Mouse (Mus musculus) hindbrain, embryonic 16.5 days (tissue): ENCODE data around the gene Cbfa2t2. TPM values are rescaled to one million over a fixed set of nuclear protein-coding genes. Genes with fewer than 3 reads are reported as not detected.

Experiments used
- ATAC-seq: fragments of 200-750 bp; cut with Nextera tagmentation; 2 replicates; pipeline ENCODE4 v1.8.0; 2017; ENCODE audit warnings: moderate TSS enrichment, moderate library complexity
- H3K27ac ChIP-seq: fragments of 300-500 bp; sonication (generic); 2 replicates; pipeline ENCODE4 v1.5.1; 2014; ENCODE audit warnings: low read depth, mild to moderate bottlenecking, control low read depth, low read length, moderate library complexity
- H3K27me3 ChIP-seq: fragments of 300-500 bp; sonication (generic); replicated peaks from 2 replicates; pipeline ENCODE4 v1.6.1; 2014; ENCODE audit warnings: low read length; ENCODE audit not compliant: control insufficient read depth, insufficient read depth
- H3K36me3 ChIP-seq: fragments of 300-500 bp; sonication (generic); 2 replicates; pipeline ENCODE4 v1.6.1; 2014; ENCODE audit warnings: mild to moderate bottlenecking, low read length, moderate library complexity, mixed read lengths; ENCODE audit not compliant: control insufficient read depth, insufficient read depth
- H3K4me1 ChIP-seq: fragments of 300-500 bp; sonication (generic); 2 replicates; pipeline ENCODE4 v1.6.1; 2014; ENCODE audit warnings: low read depth, low read length; ENCODE audit not compliant: control insufficient read depth, insufficient read depth
- H3K4me2 ChIP-seq: fragments of 300-500 bp; sonication (generic); 2 replicates; pipeline ENCODE4 v1.6.1; 2014; ENCODE audit warnings: mild to moderate bottlenecking, low read length, control low read depth, moderate library complexity
- H3K4me3 ChIP-seq: fragments of 300-500 bp; sonication (generic); 2 replicates; pipeline ENCODE4 v1.5.1; 2014; ENCODE audit warnings: mild to moderate bottlenecking, low read length, control low read depth, moderate library complexity
- H3K9ac ChIP-seq: fragments of 300-500 bp; sonication (generic); 2 replicates; pipeline ENCODE4 v1.6.1; 2014; ENCODE audit warnings: low read depth, mild to moderate bottlenecking, control low read depth, low read length, moderate library complexity
- H3K9me3 ChIP-seq: fragments of 300-500 bp; sonication (generic); 2 replicates; pipeline ENCODE4 v1.6.1; 2014; ENCODE audit warnings: mild to moderate bottlenecking, low read length, moderate library complexity; ENCODE audit not compliant: control insufficient read depth
- WGBS: fragments of 180-500 bp; shearing (Covaris S2); extraction: QIAGEN DNeasy Blood & Tissue Kit; methylation state at CpG from one replicate; pipeline ENCODE4 v1.1.7; 2014; 5-methylcytosine and 5-hydroxymethylcytosine counted together
- polyA plus RNA-seq: library from polyadenylated mRNA; unstranded; fragments of >200 nt; fragmentation: Nextera tagmentation; extraction: Ambion mirVana; gene quantifications from 2 replicates; pipeline ENCODE4 v1.2.1, GENCODE M21; 2015

The Cbfa2t2 gene
- polyA plus RNA-seq, 1 experiment from 2014 or later, result 39.8 TPM

- H3K27me3 ChIP-seq, result no peaks in the 10 kb centered on the region
- H3K4me1 ChIP-seq, result peaks cover 17% of the 10 kb centered on the region
- no peaks in the 10 kb centered on the region for H3K9me3 ChIP-seq
- WGBS, result 28% methylated on average over 11 of the region's 11 CpGs
- H3K27ac ChIP-seq, result peak overlapping the region; percentile 61
- peak overlapping the region; percentile 66 for H3K4me2 ChIP-seq
- H3K4me3 ChIP-seq, result peak overlapping the region; percentile 74
- ATAC-seq, result no peak
- H3K36me3 ChIP-seq, result no peaks in the 10 kb centered on the region
- H3K9ac ChIP-seq, result peak overlapping the region; percentile 73
Observed at GRCm38 (mm10) chr2:154407063-154407642, 29.1 kb upstream of the Cbfa2t2 start.

- 2% methylated on average over 66 of the region's 84 CpGs for WGBS
- peak within 1 kb of the TSS; percentile 61 for H3K27ac ChIP-seq
- H3K9me3 ChIP-seq, result no peaks in the 10 kb centered on the region
- H3K9ac ChIP-seq, result peak within 1 kb of the TSS; percentile 73
- H3K27me3 ChIP-seq, result no peaks in the 10 kb centered on the region
- H3K36me3 ChIP-seq, result no peaks in the 10 kb centered on the region
- H3K4me3 ChIP-seq, result peak within 1 kb of the TSS; percentile 74
- peak; percentile 90 for ATAC-seq
- peak within 1 kb of the TSS; percentile 66 for H3K4me2 ChIP-seq
- peaks cover 17% of the 10 kb centered on the region for H3K4me1 ChIP-seq
Observed at GRCm38 (mm10) chr2:154407643-154408445, 28.4 kb upstream of the Cbfa2t2 start, which contains the start of gene Snta1. Gene Snta1 (minus strand): TSS chr2:154408099.

DNA sequence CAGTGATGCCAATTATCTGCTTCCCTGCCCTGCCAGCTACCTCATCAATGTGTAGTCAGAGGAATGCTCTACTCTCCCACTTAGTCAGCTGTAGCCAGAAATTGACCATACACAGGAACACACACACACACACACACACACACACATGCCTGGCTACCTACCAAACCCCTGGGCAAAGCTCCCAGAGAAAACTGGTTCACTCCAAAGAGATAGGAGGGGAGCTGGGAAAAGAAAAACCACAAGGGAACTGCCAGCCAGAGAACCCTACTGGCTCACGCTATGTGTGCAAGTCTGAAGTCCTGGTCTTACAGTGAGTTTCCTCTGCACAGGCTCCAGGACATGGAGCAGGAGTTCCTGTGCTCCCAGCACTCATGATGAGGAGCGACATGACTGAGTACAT is 25.9 kb upstream of the Cbfa2t2 start:
- WGBS, result 48% methylated on average over 2 of the region's 2 CpGs
- H3K27me3 ChIP-seq, result no peaks in the 10 kb centered on the region
- H3K9ac ChIP-seq, result no peak overlapping the region
- H3K4me3 ChIP-seq, result no peak overlapping the region
- no peak overlapping the region for H3K4me2 ChIP-seq
- peak overlapping the region; percentile 14; the same call in 1 of the 2 replicates for H3K27ac ChIP-seq
- no peaks in the 10 kb centered on the region for H3K36me3 ChIP-seq
- no peaks in the 10 kb centered on the region for H3K9me3 ChIP-seq
- no peak for ATAC-seq
- H3K4me1 ChIP-seq, result peaks cover 14% of the 10 kb centered on the region

DNA sequence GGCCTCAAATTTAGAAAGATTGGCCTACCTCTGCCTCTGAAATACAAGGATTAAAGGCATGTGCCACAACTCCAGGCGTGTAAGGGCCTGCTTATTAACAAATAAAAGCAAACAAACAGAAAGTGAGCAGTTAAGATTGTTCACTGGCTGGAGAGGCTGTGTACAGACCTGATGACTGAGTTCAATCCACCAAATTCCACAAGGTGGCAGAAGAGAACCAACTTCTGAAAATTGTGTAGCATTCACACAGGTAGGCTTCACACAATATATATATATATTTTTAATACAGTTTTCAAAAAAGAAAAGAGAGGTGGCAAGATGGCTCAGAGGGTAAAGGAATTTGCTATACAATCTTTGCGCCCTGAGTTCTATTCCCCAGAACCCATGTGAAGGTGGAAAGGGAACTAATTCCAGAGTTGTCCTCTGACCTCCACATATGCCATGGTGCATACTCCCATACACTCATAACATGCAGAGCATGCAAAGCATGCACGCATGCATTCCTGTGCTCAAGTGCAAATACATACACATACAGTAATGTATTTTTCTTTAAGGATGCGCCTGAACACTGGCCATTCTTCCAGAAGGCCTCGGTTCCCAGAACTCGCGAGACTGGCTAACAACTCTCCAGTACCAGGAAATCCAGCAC is 24.1 kb upstream of the Cbfa2t2 start:
- H3K4me3 ChIP-seq, result no peak overlapping the region
- H3K36me3 ChIP-seq, result no peaks in the 10 kb centered on the region
- 0 out of 2 replicates have a peak, but pooled peaks have one; percentile 22 for ATAC-seq
- H3K27me3 ChIP-seq, result no peaks in the 10 kb centered on the region
- no peaks in the 10 kb centered on the region for H3K9me3 ChIP-seq
- H3K9ac ChIP-seq, result no peak overlapping the region
- no peak overlapping the region for H3K27ac ChIP-seq
- WGBS, result 65% methylated on average over 7 of the region's 7 CpGs
- no peak overlapping the region for H3K4me2 ChIP-seq
- peaks cover under 1% of the 10 kb centered on the region for H3K4me1 ChIP-seq

DNA sequence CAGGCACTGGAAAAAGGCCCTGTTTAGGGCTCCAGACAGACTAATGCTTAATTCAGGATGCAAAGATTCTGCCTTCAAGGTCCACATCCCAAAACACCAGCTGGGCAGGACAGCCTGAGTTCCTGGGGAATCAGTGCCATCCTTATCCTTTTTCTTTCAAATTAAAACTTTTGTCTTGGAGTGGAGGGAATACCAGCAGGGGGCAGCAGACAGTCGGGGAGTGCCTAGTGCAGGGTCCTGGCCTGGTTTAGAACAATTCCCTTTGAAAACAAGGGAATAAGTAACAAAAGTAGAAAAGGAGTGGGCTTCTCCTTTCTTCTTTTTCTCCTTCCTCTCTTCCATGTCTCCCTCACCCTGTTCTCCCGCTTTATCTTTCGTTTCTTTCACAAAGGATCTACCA is 19.2 kb upstream of the Cbfa2t2 start:
- no peak overlapping the region for H3K27ac ChIP-seq
- no peak for ATAC-seq
- no peaks in the 10 kb centered on the region for H3K36me3 ChIP-seq
- no peaks in the 10 kb centered on the region for H3K27me3 ChIP-seq
- no peaks in the 10 kb centered on the region for H3K9me3 ChIP-seq
- no peak overlapping the region for H3K4me3 ChIP-seq
- 11% methylated on average over 3 of the region's 3 CpGs for WGBS
- H3K4me1 ChIP-seq, result peaks cover 4% of the 10 kb centered on the region; the same call in 1 of the 2 replicates
- no peak overlapping the region for H3K4me2 ChIP-seq
- no peak overlapping the region for H3K9ac ChIP-seq

GRCm38 (mm10) chr2:154418001-154418400 is 18.3 kb upstream of the Cbfa2t2 start:
- WGBS, result 94% methylated on average over 7 of the region's 7 CpGs
- H3K27ac ChIP-seq, result no peak overlapping the region
- H3K4me2 ChIP-seq, result no peak overlapping the region
- no peak for ATAC-seq
- H3K27me3 ChIP-seq, result no peaks in the 10 kb centered on the region
- H3K36me3 ChIP-seq, result no peaks in the 10 kb centered on the region
- no peak overlapping the region for H3K9ac ChIP-seq
- no peaks in the 10 kb centered on the region for H3K9me3 ChIP-seq
- H3K4me3 ChIP-seq, result no peak overlapping the region
- peaks cover 4% of the 10 kb centered on the region; the same call in 1 of the 2 replicates for H3K4me1 ChIP-seq

GRCm38 (mm10) chr2:154419631-154420515 is 16.4 kb upstream of the Cbfa2t2 start:
- no peak overlapping the region for H3K4me3 ChIP-seq
- no peaks in the 10 kb centered on the region for H3K27me3 ChIP-seq
- 61% methylated on average over 9 of the region's 9 CpGs for WGBS
- no peaks in the 10 kb centered on the region for H3K36me3 ChIP-seq
- no peak overlapping the region for H3K27ac ChIP-seq
- no peaks in the 10 kb centered on the region for H3K9me3 ChIP-seq
- peaks cover 4% of the 10 kb centered on the region; the same call in 1 of the 2 replicates for H3K4me1 ChIP-seq
- ATAC-seq, result no peak
- no peak overlapping the region for H3K4me2 ChIP-seq
- H3K9ac ChIP-seq, result no peak overlapping the region

DNA sequence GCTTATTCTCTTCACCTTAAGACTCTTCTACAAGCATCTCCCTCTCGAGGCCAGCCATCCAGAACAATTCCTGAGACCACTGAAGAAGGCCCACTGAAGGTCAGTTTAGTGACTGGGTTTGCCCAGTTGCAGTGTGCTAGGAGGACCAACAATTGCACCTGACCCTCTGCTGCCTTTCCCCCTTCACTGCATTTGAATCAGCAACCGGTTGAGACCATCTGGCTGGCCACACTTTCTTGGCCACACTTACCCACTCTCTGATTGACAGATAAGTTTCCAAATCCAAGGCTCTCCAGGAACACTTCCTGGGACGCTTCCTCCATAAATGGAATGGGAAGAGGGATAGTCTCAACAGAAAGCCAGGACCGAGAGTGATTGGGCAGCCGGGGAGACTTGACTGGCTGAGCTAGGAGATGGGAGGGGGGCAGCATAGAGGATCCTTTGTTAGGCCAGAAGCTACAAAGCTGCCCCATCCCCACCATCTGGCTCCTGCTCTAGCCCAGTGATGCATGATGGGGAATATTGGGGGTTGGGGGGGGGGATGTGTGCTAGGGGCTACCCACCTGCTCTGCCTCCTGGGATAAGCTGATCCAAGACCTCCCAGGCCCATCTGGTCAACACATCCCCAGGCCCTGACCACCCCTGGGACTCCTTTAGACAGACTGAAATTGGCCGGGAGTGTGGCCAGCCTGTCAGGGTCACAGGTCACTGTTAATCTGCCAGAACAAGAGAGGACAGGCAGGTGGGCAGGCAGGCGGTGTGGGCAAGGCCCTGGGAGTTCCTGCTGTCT is 15.1 kb upstream of the Cbfa2t2 start:
- Histone ChIP-seq H3K36me3 (no peaks in the 10 kb centered on the region), H3K9ac (no peak overlapping the region), H3K4me3 (no peak overlapping the region), H3K4me1 (peaks cover 6% of the 10 kb centered on the region), H3K27me3 (no peaks in the 10 kb centered on the region), H3K9me3 (no peaks in the 10 kb centered on the region), H3K4me2 (no peak overlapping the region), H3K27ac (peak overlapping the region; percentile 40)
- 16% methylated on average over 7 of the region's 7 CpGs for WGBS
- peak; percentile 87 for ATAC-seq
